Mouse (Mus musculus) forebrain, embryonic 11.5 days (tissue): Measurements from ENCODE around the gene Gpm6a. TPM values are rescaled to one million over a fixed set of nuclear protein-coding genes. Genes with fewer than 3 reads are reported as not detected.

Experiments used
- ATAC-seq: fragments of 200-750 bp; cut with Nextera tagmentation; replicated peaks from 2 replicates; pipeline ENCODE4 v1.8.0; 2017; ENCODE audit warnings: moderate TSS enrichment; ENCODE audit not compliant: low FRiP score
- DNase-seq: peaks from one replicate; pipeline ENCODE4 v3.0.0-alpha.2; 2017; ENCODE audit warnings: low spot score
- H3K27ac ChIP-seq: fragments of 300-500 bp; sonication (generic); 2 replicates; pipeline ENCODE4 v1.5.1; 2014; ENCODE audit warnings: low read depth, low read length
- H3K27me3 ChIP-seq: fragments of 300-500 bp; sonication (generic); 2 replicates; pipeline ENCODE4 v1.6.1; 2014; ENCODE audit warnings: mild to moderate bottlenecking, low read length, mixed read lengths; ENCODE audit not compliant: control insufficient read depth, insufficient read depth
- H3K36me3 ChIP-seq: fragments of 300-500 bp; sonication (generic); 2 replicates; pipeline ENCODE4 v1.6.1; 2014; ENCODE audit warnings: mild to moderate bottlenecking, low read length, moderate library complexity, mixed read lengths; ENCODE audit not compliant: control insufficient read depth, insufficient read depth
- H3K4me1 ChIP-seq: fragments of 300-500 bp; sonication (generic); replicated peaks from 2 replicates; pipeline ENCODE4 v1.6.1; 2014; ENCODE audit warnings: low read length, mixed read lengths; ENCODE audit not compliant: control insufficient read depth, insufficient read depth
- H3K4me2 ChIP-seq: fragments of 300-500 bp; sonication (generic); 2 replicates; pipeline ENCODE4 v1.6.1; 2014; ENCODE audit warnings: low read depth, mild to moderate bottlenecking, low read length, moderate library complexity, mixed read lengths; ENCODE audit not compliant: severe bottlenecking
- H3K4me3 ChIP-seq: fragments of 300-500 bp; sonication (generic); 2 replicates; pipeline ENCODE4 v1.5.1; 2014; ENCODE audit warnings: low read depth, low read length
- H3K9ac ChIP-seq: fragments of 300-500 bp; sonication (generic); 2 replicates; pipeline ENCODE4 v1.6.1; 2014; ENCODE audit warnings: low read length
- H3K9me3 ChIP-seq: fragments of 300-500 bp; sonication (generic); 2 replicates; pipeline ENCODE4 v1.6.1; 2016; ENCODE audit warnings: low read length, mixed read lengths; ENCODE audit not compliant: control insufficient read depth
- WGBS: fragments of 180-500 bp; shearing (Covaris S2); extraction: QIAGEN DNeasy Blood & Tissue Kit; methylation state at CpG from one replicate; pipeline ENCODE4 v1.1.7; 2014; 5-methylcytosine and 5-hydroxymethylcytosine counted together
- polyA plus RNA-seq: library from polyadenylated mRNA; unstranded; fragments of >200 nt; fragmentation: Nextera tagmentation; extraction: Ambion mirVana; gene quantifications from 2 replicates; pipeline ENCODE4 v1.2.1, GENCODE M21; 2014

The Gpm6a gene
- polyA plus RNA-seq, 1 experiment from 2014 or later: 99.8 TPM

DNA sequence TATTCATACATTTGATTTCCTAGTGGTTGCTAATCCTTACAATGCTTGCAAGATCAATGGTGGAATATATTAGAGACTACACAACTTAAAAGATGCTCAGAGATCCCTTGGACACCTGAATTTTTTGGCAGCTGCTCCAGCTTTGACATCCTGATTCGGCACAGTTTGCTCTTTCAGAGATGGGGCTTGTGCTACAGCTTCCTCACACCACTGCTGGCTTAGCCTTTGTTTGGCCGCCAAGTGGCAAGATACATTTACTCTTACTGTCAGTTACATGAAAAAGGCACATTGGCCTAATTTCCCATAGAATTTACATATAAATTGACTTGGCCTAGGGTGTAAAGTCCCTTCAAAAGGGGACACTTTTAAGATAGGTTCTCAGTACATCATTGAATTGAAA, 32.1 kb downstream of the Gpm6a start:
- no peak overlapping the region for H3K9ac ChIP-seq
- DNase-seq: no peak
- WGBS: 68% methylated on average over 2 of the region's 2 CpGs

DNA sequence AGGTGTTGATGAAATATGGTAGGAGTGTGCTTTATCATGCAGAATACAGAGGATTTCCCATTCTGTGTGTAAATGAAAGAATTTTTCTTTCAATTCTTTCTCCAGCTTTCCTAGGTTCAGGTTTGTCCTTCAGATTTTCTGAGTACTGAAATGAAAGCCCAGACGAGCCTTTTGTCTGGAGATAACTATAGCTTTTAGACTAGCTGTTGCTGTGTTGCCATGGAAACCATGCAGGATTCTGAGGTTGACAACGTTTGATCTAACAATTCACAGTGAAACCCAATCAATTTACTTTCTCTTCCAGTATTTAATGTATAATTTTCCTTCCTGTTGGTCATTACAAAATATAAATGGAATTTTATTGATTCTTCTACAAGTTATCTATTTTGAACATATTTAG, 34.5 kb downstream of the Gpm6a start:
- H3K4me2 ChIP-seq: no peak overlapping the region
- no peaks in the 10 kb centered on the region for H3K36me3 ChIP-seq
- H3K4me1 ChIP-seq: no peaks in the 10 kb centered on the region
- no peak for DNase-seq
- no peak overlapping the region for H3K27ac ChIP-seq
- no peaks in the 10 kb centered on the region for H3K27me3 ChIP-seq
- WGBS: 6% methylated on average over 2 of the region's 2 CpGs
- H3K9me3 ChIP-seq: no peaks in the 10 kb centered on the region
- no peak overlapping the region for H3K9ac ChIP-seq
- ATAC-seq: peak; percentile 51; the same call in 1 of the 2 replicates
- no peak overlapping the region for H3K4me3 ChIP-seq

More for the DNA sequence above, 32.1 kb downstream of the Gpm6a start:
- H3K4me2 ChIP-seq: no peak overlapping the region
- ATAC-seq: no peak
- H3K27ac ChIP-seq: no peak overlapping the region
- H3K36me3 ChIP-seq: no peaks in the 10 kb centered on the region
- H3K9me3 ChIP-seq: no peaks in the 10 kb centered on the region
- H3K4me1 ChIP-seq: no peaks in the 10 kb centered on the region
- no peak overlapping the region for H3K4me3 ChIP-seq
- H3K27me3 ChIP-seq: no peaks in the 10 kb centered on the region

DNA sequence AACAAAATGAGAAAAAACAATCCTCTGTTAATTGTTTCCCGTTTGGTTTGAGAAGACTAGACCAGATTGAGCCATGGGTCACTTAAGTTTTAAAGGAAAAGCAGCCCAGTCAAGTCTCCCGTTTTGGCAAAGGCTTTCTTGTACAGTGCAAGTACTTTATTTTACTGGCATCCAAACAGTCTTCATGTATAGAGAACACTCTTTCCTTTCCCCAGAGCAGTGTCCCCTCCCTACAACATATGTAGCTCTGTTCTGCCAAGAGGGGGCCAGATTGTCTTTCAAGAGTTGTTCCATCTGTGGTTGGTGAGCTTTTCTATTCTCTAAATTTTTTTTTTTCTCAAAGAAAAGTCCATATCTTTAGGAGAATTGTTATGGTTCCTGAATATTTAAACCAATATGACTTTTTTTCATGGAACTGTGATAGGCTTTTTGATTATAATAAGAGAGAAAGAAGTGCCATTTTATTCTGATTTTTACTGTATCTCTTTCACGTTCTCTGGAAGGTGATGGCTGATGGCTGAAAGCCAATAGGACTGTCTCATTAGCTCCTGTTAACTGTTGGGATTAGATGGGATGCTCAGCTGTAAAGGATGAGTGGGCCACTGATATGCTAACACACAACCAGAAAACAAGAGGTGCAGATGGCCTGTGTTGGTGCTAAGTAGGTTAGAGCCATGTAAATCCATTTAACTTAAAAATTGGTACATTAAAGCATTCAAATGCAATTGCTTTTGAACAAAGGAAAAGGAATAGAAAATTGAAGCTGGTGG, 37.4 kb downstream of the Gpm6a start:
- ATAC-seq (no peak), DNase-seq (no peak)
- 70% methylated on average over 3 of the region's 3 CpGs for WGBS
- H3K9me3 ChIP-seq: no peaks in the 10 kb centered on the region
- no peaks in the 10 kb centered on the region for H3K27me3 ChIP-seq
- H3K9ac ChIP-seq: no peak overlapping the region
- no peaks in the 10 kb centered on the region for H3K36me3 ChIP-seq
- H3K4me1 ChIP-seq: no peaks in the 10 kb centered on the region
- no peak overlapping the region for H3K27ac ChIP-seq
- H3K4me3 ChIP-seq: no peak overlapping the region
- no peak overlapping the region for H3K4me2 ChIP-seq

DNA sequence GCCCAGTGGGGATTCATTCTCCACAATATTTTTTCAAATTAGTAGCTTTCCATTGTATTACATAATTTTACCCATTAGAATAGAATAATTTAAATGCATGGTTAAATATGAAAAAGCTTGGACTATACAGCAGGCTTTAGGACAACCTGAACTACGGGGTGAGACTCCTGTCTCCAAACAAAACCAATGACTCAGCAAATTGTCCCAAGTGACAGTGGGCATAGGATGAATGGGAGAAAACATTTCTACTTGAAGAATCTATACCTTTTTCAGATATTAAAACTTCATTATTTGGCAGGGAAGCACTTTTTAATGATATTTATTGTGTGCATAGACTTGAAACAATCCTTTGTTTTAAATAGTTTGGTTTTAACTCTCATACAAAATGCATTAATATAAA, 41.0 kb downstream of the Gpm6a start:
- Histone ChIP-seq H3K36me3 (no peaks in the 10 kb centered on the region), H3K9ac (no peak overlapping the region), H3K9me3 (no peaks in the 10 kb centered on the region), H3K4me1 (no peaks in the 10 kb centered on the region), H3K27ac (no peak overlapping the region), H3K4me2 (no peak overlapping the region), H3K27me3 (no peaks in the 10 kb centered on the region), H3K4me3 (no peak overlapping the region)
- 64% methylated on average over 1 of the region's 1 CpGs for WGBS
- DNase-seq (no peak), ATAC-seq (no peak)

DNA sequence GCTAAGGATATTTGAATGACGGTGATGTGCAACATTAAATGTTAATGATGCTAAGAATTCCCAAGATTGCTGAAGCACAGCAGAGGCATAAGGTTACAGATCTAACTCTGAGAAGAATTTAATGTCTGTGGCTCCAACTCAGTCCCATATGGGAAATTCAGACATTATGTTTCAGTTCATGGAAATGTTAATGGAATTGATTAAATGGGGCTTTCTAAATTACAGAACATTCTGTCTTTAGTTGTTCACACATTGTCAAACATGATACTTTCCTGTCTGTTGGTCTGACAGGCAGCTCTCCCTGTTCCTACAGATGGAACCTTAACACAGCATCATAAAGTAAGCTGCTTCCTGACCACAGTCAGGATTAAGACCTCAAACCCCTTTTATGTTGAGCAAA, 47.8 kb downstream of the Gpm6a start:
- Histone ChIP-seq H3K4me2 (no peak overlapping the region), H3K27ac (no peak overlapping the region), H3K36me3 (no peaks in the 10 kb centered on the region), H3K9ac (no peak overlapping the region), H3K4me3 (no peak overlapping the region), H3K9me3 (no peaks in the 10 kb centered on the region), H3K27me3 (no peaks in the 10 kb centered on the region), H3K4me1 (no peaks in the 10 kb centered on the region)
- DNase-seq (no peak), ATAC-seq (no peak)
- 89% methylated on average over 1 of the region's 1 CpGs for WGBS

DNA sequence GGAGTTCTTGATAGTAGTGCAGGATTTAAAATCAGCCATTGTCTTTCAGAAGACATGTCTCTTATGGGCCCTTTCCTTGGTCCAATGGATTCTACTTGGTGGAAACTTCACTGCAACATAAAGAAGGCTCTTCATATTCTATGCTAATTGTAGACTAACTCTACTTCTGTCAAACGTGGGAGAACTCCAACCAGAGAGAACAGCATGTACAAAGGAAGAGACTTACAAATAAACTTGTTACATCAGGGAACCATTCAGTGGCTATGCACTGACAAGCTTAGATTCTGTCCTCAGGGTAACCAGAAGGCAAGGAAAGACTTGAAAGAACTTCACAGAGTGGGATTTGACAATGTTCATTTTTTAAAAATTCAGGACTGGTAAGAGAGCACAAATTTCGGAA, 48.3 kb downstream of the Gpm6a start:
- Histone ChIP-seq H3K4me1 (no peaks in the 10 kb centered on the region), H3K4me2 (no peak overlapping the region), H3K9ac (no peak overlapping the region), H3K27ac (no peak overlapping the region), H3K27me3 (no peaks in the 10 kb centered on the region), H3K9me3 (no peaks in the 10 kb centered on the region), H3K36me3 (no peaks in the 10 kb centered on the region), H3K4me3 (no peak overlapping the region)
- ATAC-seq (no peak), DNase-seq (no peak)
- 58% methylated on average over 2 of the region's 2 CpGs for WGBS

DNA sequence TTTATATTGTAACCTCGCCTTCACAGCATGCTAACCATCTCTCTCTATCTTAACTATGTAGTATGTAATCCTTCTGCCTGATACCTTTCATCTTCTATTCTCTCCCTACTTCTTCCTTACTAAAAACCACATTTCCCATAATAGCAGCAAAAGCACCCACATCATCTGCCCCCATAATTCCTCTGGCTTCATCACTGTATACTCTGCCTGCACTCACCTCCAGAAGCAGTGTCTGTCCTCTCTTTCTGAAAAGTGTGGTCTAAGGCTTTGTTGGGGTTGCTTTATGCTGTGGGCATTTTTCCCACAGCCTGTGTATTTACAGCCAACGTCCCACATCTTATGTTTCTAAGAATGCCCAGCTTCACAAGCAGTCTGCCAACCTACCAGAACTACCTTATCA, 57.6 kb downstream of the Gpm6a start:
- Histone ChIP-seq H3K9ac (no peak overlapping the region), H3K27ac (no peak overlapping the region), H3K4me1 (no peaks in the 10 kb centered on the region), H3K4me3 (no peak overlapping the region), H3K4me2 (no peak overlapping the region), H3K27me3 (no peaks in the 10 kb centered on the region), H3K36me3 (no peaks in the 10 kb centered on the region), H3K9me3 (no peaks in the 10 kb centered on the region)
- DNase-seq (no peak), ATAC-seq (no peak)
- WGBS: 80% methylated on average over 2 of the region's 2 CpGs

DNA sequence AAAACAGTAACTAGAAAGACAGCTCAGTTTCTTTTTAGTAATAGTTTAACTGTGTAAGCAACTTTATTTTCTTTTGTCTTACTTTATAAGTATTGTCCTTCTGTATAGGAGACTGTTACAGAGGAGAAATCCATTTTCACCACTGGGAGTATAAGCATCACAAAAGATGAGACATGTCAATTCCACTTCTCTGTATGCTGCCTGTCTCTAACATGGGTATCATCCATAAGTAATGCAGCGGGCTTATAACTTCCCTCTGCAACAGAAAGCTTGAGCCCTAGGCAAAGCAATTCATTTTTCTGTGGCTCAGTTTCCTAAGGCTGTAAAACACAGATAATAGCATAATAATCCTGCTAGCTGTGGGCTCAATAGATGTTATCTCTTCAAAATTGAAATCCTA, 62.4 kb downstream of the Gpm6a start:
- Histone ChIP-seq H3K9me3 (no peaks in the 10 kb centered on the region), H3K4me2 (no peak overlapping the region), H3K4me3 (no peak overlapping the region), H3K4me1 (no peaks in the 10 kb centered on the region), H3K27ac (no peak overlapping the region), H3K9ac (no peak overlapping the region), H3K27me3 (no peaks in the 10 kb centered on the region), H3K36me3 (no peaks in the 10 kb centered on the region)
- no peak for DNase-seq
- ATAC-seq: no peak
- WGBS: 74% methylated on average over 1 of the region's 1 CpGs
